Mouse (Mus musculus): ENCODE data around the gene Nacc1. TPM values are rescaled to one million over a fixed set of nuclear protein-coding genes. Genes with fewer than 3 reads are reported as not detected.
A peak's percentile ranks its signal among the peaks of the same experiment; 100 is the strongest.

Nacc1 gene
- total and polyA plus RNA-seq, 3 experiments = 42.5 to 106 TPM; not detected in 1

GRCm38 (mm10) chr8:84703466-84704249, 16.0 kb upstream of the Nacc1 start (continued):
- TF ChIP-seq GABPA (IDR thresholded peaks at IDR 0.05; ENCODE audit: low read depth, low read length) (no peak), CHD2 (IDR thresholded peaks at IDR 0.05; ENCODE audit: low read length) (no peak), POLR2AphosphoS2 (IDR thresholded peaks at IDR 0.05; ENCODE audit: low read length) (peak; percentile 72; the same call in 1 of the 2 replicates), JUND (IDR thresholded peaks at IDR 0.05; ENCODE audit: low read depth, low read length) (no peak), MAFK (IDR thresholded peaks at IDR 0.05; ENCODE audit: borderline replicate concordance, low read depth, low read length) (no peak; the same call in 1 of the 2 replicates), RCOR1 (IDR thresholded peaks at IDR 0.05; ENCODE audit: low read depth, low read length) (peak; percentile 67), BHLHE40 (IDR thresholded peaks at IDR 0.05; ENCODE audit: borderline replicate concordance, low read depth, low read length) (peak; percentile 58; the same call in 1 of the 2 replicates), ZKSCAN1 (IDR thresholded peaks at IDR 0.05; ENCODE audit: low read depth, low read length) (no peak), TCF12 (IDR thresholded peaks at IDR 0.05; ENCODE audit: low read depth, low read length) (peak; percentile 42), GATA1 (IDR thresholded peaks at IDR 0.05; ENCODE audit: low read depth, low read length) (peak; percentile 78), CHD1 (IDR thresholded peaks at IDR 0.05; ENCODE audit: low read depth, low read length) (peak; percentile 58), ZC3H11A (IDR thresholded peaks at IDR 0.05; ENCODE audit: low read depth, low read length) (no peak), ZMIZ1 (IDR thresholded peaks at IDR 0.05; ENCODE audit: low read depth, low read length) (no peak; the same call in 1 of the 2 replicates), HCFC1 (IDR thresholded peaks at IDR 0.05; ENCODE audit: low read depth, low read length) (no peak), EP300 (IDR thresholded peaks at IDR 0.05; ENCODE audit: low read depth in 1 of 2, low read length in 2 of 2) (peak in 1 of 2 experiments; percentile 77; a peak in 3 of 4 replicates), NRF1 (IDR thresholded peaks at IDR 0.05; ENCODE audit: insufficient read depth, low read depth, low read length, poor library complexity, severe bottlenecking) (no peak), USF1 (IDR thresholded peaks at IDR 0.05; ENCODE audit: low read depth, low read length) (peak; percentile 39; the same call in 1 of the 2 replicates), MYC (IDR thresholded peaks at IDR 0.05; ENCODE audit: low read depth, low read length) (0 out of 2 replicates have a peak, but pooled peaks have one; percentile 68), KAT2A (conservative IDR thresholded peaks at IDR 0.05; ENCODE audit: low read depth, low read length) (no peak), SIN3A (IDR thresholded peaks at IDR 0.05; ENCODE audit: low read length) (no peak; the same call in none of the 2 replicates), NELFE (IDR thresholded peaks at IDR 0.05; ENCODE audit: low read depth, low read length) (peak; percentile 39), RAD21 (IDR thresholded peaks at IDR 0.05; ENCODE audit: low read depth, low read length) (no peak), MXI1 (IDR thresholded peaks at IDR 0.05; ENCODE audit: low read depth, low read length) (peak; percentile 87), POLR2A (IDR thresholded peaks at IDR 0.05; ENCODE audit: control insufficient read depth in 1 of 2, insufficient read depth in 1 of 2, low read depth in 1 of 2, low read length in 2 of 2, poor library complexity in 1 of 2) (peak; percentile 39 to 41; a peak in 3 of 4 replicates), ZNF384 (IDR thresholded peaks at IDR 0.05; ENCODE audit: low read depth, low read length) (no peak)
